Comparison of ENCODE assay signal across 22 mouse cellular contexts in genomic region chr3:19045933-19046332, GRCm38 (mm10).
DNase-seq lines count a peak whose midpoint lies in the region; TF ChIP-seq lines count a peak whose summit lies in the region.
"Had no signal": no experiment of that assay in that cellular context is flagged by ENCODE, and none has a peak within 500 bp of the region (broad histone marks: within the 10 kb centered on the region; RNA-seq: fewer than 3 reads in every experiment).

No protein-coding gene starts in this region.

- in situ Hi-C loops in CH12.LX (cut with MboI; ENCODE audit: low pct_ligation_motif_present, low pct_unique_long_range_greater_than_20kb, low sequenced_read_pairs), result no loop called here

- dilution Hi-C loops in CH12.LX (cut with MboI; ENCODE audit: extremely low pct_ligation_motif_present, extremely low pct_unique_long_range_greater_than_20kb, low sequenced_read_pairs), result no loop called here

- no peak; the same call in 1 of the 2 replicates for TF ChIP-seq CTCF in kidney, adult 2 months (conservative IDR thresholded peaks at IDR 0.05; ENCODE audit: insufficient read depth, insufficient read length, low read depth, low read length)
- TF ChIP-seq CTCF in CH12.LX (conservative IDR thresholded peaks at IDR 0.05 in 1 of 2, IDR thresholded peaks at IDR 0.05 in 1 of 2; ENCODE audit: low read depth in 2 of 2, low read length in 2 of 2), result peak in 1 of 2 experiments; percentile 55; a peak in 2 of 4 replicates

- peaks cover 4% of the 10 kb centered on the region; the same call in 1 of the 2 replicates for H3K4me1 ChIP-seq in kidney, adult 2 months (ENCODE audit: control insufficient read depth, insufficient read depth, low read length)
- H3K4me1 ChIP-seq in CH12.LX (ENCODE audit: control insufficient read depth in 1 of 2, insufficient read depth in 2 of 2), result no peaks in the 10 kb centered on the region
- H3K4me1 ChIP-seq: embryonic facial prominence, embryonic 15.5 days; forebrain, embryonic 10.5 days; heart, embryonic 13.5 days; hindbrain, embryonic 10.5 days; limb, embryonic 10.5 days; neural tube, embryonic 12.5 days had no signal

- no peaks in the 10 kb centered on the region for H3K9me3 ChIP-seq in CH12.LX (replicated peaks; ENCODE audit: low read length)
- H3K9me3 ChIP-seq: embryonic facial prominence, embryonic 15.5 days; forebrain, embryonic 10.5 days; heart, embryonic 13.5 days; hindbrain, embryonic 10.5 days; limb, embryonic 10.5 days had no signal

- peak; percentile 9 for TF ChIP-seq RAD21 in CH12.LX (IDR thresholded peaks at IDR 0.05; ENCODE audit: low read depth, low read length)

- H3K9ac ChIP-seq in CH12.LX (ENCODE audit: insufficient read depth, low read depth), result no peak overlapping the region
- H3K9ac ChIP-seq: embryonic facial prominence, embryonic 15.5 days; heart, embryonic 13.5 days; liver, embryonic 14.5 days; neural tube, embryonic 12.5 days had no signal

- H3K27me3 ChIP-seq in kidney, adult 2 months (replicated peaks; ENCODE audit: control insufficient read depth, insufficient read depth, low read length), result no peaks in the 10 kb centered on the region
- no peaks in the 10 kb centered on the region for H3K27me3 ChIP-seq in CH12.LX (replicated peaks)
- H3K27me3 ChIP-seq: embryonic facial prominence, embryonic 15.5 days; heart, embryonic 13.5 days; neural tube, embryonic 12.5 days had no signal

- TF ChIP-seq POLR2A in kidney, adult 2 months (IDR thresholded peaks at IDR 0.05; ENCODE audit: low read depth, low read length), result no peak
- TF ChIP-seq POLR2A in CH12.LX (IDR thresholded peaks at IDR 0.05; ENCODE audit: low read depth, low read length), result no peak

- H3K36me3 ChIP-seq in kidney, adult 2 months (ENCODE audit: control insufficient read depth, insufficient read depth, low read length), result no peaks in the 10 kb centered on the region
- no peaks in the 10 kb centered on the region for H3K36me3 ChIP-seq in CH12.LX (replicated peaks in 1 of 2; ENCODE audit: control insufficient read depth in 1 of 2, insufficient read depth in 1 of 2, low read length in 1 of 2)
- H3K36me3 ChIP-seq: embryonic facial prominence, embryonic 15.5 days; forebrain, embryonic 10.5 days; heart, embryonic 13.5 days; hindbrain, embryonic 10.5 days; limb, embryonic 10.5 days; neural tube, embryonic 12.5 days had no signal

- H3K4me3 ChIP-seq in kidney, adult 2 months (ENCODE audit: insufficient read depth, low read depth, low read length), result no peak overlapping the region
- no peak overlapping the region for H3K4me3 ChIP-seq in CH12.LX (replicated peaks in 1 of 3; ENCODE audit: low read depth in 2 of 3, low read length in 2 of 3, poor library complexity in 1 of 3)
- H3K4me3 ChIP-seq: embryonic facial prominence, embryonic 15.5 days; forebrain, embryonic 10.5 days; gastrocnemius, adult 2 months; heart, embryonic 13.5 days; hindbrain, embryonic 10.5 days; limb, embryonic 10.5 days; neural tube, embryonic 12.5 days had no signal

- no peaks in the 10 kb centered on the region for H3K79me2 ChIP-seq in CH12.LX (replicated peaks; ENCODE audit: control insufficient read depth, extremely low read depth, insufficient read depth, poor library complexity, severe bottlenecking)

- H3K4me2 ChIP-seq in CH12.LX (ENCODE audit: insufficient read depth, low read depth, poor library complexity, severe bottlenecking), result no peak overlapping the region
- H3K4me2 ChIP-seq: embryonic facial prominence, embryonic 15.5 days; heart, embryonic 13.5 days; neural tube, embryonic 12.5 days had no signal

- peak; percentile 28 for DNase-seq in kidney, adult 2 months
- no peak for DNase-seq in kidney, postnatal 25 days
- DNase-seq in 3T3-L1 (ENCODE audit: low read depth, low spot score) (peak; percentile 6), CH12.LX (ENCODE audit: extremely low read depth) (peak; percentile 25), R1 (ENCODE audit: low read depth, low spot score) (peak; percentile 49)
- DNase-seq in adrenal gland, adult 8-10 months, result no peak
- DNase-seq in adrenal gland, postnatal 36 days, result no peak
- no peak for DNase-seq in layer of hippocampus, adult 8-10 months (ENCODE audit: low spot score in 2 of 2)
- DNase-seq: adrenal gland, adult 2 months; cerebellum, adult 2 months; gastrocnemius, adult 2 months; heart, adult 11 months; kidney, postnatal 14 days; lung, postnatal 14 days; thymus, postnatal 14 days had no signal

- no peak for TF ChIP-seq EP300 in CH12.LX (IDR thresholded peaks at IDR 0.05; ENCODE audit: low read length)

- 0 out of 2 replicates have a peak overlapping the region, but pooled peaks have one; percentile 22 for H3K27ac ChIP-seq in kidney, adult 2 months (ENCODE audit: insufficient read depth, low read depth, low read length)
- no peak overlapping the region for H3K27ac ChIP-seq in CH12.LX (ENCODE audit: insufficient read depth, low read depth)
- H3K27ac ChIP-seq: embryonic facial prominence, embryonic 15.5 days; forebrain, embryonic 10.5 days; gastrocnemius, adult 2 months; heart, embryonic 13.5 days; hindbrain, embryonic 10.5 days; limb, embryonic 10.5 days; liver, embryonic 14.5 days; neural tube, embryonic 12.5 days had no signal

TF ChIP-seq in CH12.LX, 34 proteins besides CTCF, POLR2A, EP300 and RAD21:
- TF ChIP-seq ELF1 (IDR thresholded peaks at IDR 0.05; ENCODE audit: low read depth, low read length) (peak; percentile 38; the same call in 1 of the 2 replicates), TBP (conservative IDR thresholded peaks at IDR 0.05; ENCODE audit: low read depth, low read length) (no peak), IRF4 (IDR thresholded peaks at IDR 0.05; ENCODE audit: low read depth, low read length) (peak; percentile 47; the same call in 1 of the 2 replicates), SMC3 (IDR thresholded peaks at IDR 0.05; ENCODE audit: low read depth, low read length) (peak; percentile 19; the same call in 1 of the 2 replicates), MAX (IDR thresholded peaks at IDR 0.05; ENCODE audit: low read length) (no peak), MEF2A (IDR thresholded peaks at IDR 0.05; ENCODE audit: borderline replicate concordance, low read depth, low read length) (no peak), SIN3A (IDR thresholded peaks at IDR 0.05; ENCODE audit: low read length) (no peak), USF2 (conservative IDR thresholded peaks at IDR 0.05; ENCODE audit: low read depth, low read length) (no peak), USF1 (IDR thresholded peaks at IDR 0.05; ENCODE audit: low read depth, low read length) (no peak), ETS1 (conservative IDR thresholded peaks at IDR 0.05; ENCODE audit: low read depth, low read length) (no peak), RCOR1 (conservative IDR thresholded peaks at IDR 0.05; ENCODE audit: low read depth, low read length) (no peak), GABPA (IDR thresholded peaks at IDR 0.05; ENCODE audit: insufficient replicate concordance, low read depth, low read length) (no peak), ZNF384 (IDR thresholded peaks at IDR 0.05; ENCODE audit: low read depth, low read length) (no peak), PAX5 (IDR thresholded peaks at IDR 0.05; ENCODE audit: low read length) (no peak), KAT2A (IDR thresholded peaks at IDR 0.05; ENCODE audit: insufficient replicate concordance, low read length) (no peak)

Comparison
In these comparisons a context has a peak if more than half of its experiments do, and no peak if none do; other contexts are left out.
1. DNase-seq: peak in kidney, adult 2 months (single experiment), 3T3-L1 (single experiment), CH12.LX (single experiment) and R1 (single experiment); none in kidney, postnatal 25 days (0 of 2), adrenal gland, adult 8-10 months (single experiment), adrenal gland, postnatal 36 days (0 of 2) and layer of hippocampus, adult 8-10 months (0 of 2).